Mouse (Mus musculus): ENCODE results near the gene Fbn1.

Fbn1 gene

DNA sequence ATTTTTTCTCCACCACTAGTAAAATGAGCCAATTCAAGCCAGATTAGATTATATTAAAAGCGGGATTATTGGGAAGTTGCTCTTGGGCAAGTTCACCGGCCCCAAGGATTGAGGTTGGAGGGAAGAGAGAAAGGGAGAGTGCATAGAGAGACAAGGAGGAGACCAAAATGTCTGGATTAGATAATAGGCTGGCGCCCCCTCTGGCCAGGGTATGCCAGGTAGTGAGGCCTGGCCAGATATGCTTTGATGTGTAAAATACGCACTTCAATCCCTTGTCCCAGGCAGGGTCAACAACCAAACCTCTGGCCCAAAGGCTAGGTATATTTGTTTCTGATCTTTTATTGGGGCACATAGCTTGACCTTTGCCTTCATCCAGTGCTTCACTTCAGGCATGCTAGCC lies 256.0 kb downstream of the Fbn1 start:
- no peak for DNase-seq (ENCODE audit: extremely low read depth, low read depth, low spot score)
